Mouse (Mus musculus) olfactory bulb, adult 2 months (tissue): ENCODE data around the gene Aktip. TPM values are rescaled to one million over a fixed set of nuclear protein-coding genes. Genes with fewer than 3 reads are reported as not detected.

Source experiments
- H3K27ac ChIP-seq: fragments of 200-500 bp; 2 replicates; pipeline ENCODE4 v1.5.1; 2012; ENCODE audit warnings: low read depth, low read length; ENCODE audit not compliant: insufficient read depth
- H3K4me1 ChIP-seq: fragments of 200-500 bp; 2 replicates; pipeline ENCODE4 v1.6.1; 2012; ENCODE audit warnings: low read length; ENCODE audit not compliant: control insufficient read depth, insufficient read depth
- H3K4me3 ChIP-seq: fragments of 200-500 bp; 2 replicates; pipeline ENCODE4 v1.5.1; 2012; ENCODE audit warnings: mild to moderate bottlenecking, low read depth, low read length, moderate library complexity; ENCODE audit not compliant: insufficient read depth
- CTCF ChIP-seq: fragments of 200-500 bp; IDR thresholded peaks from 2 replicates; pipeline ENCODE4 v1.5.1; 2012; ENCODE audit warnings: low read depth, mild to moderate bottlenecking, low read length, moderate library complexity; ENCODE audit not compliant: insufficient read depth
- POLR2A ChIP-seq: fragments of 200-500 bp; IDR thresholded peaks from 2 replicates; pipeline ENCODE4 v1.6.1; 2012; ENCODE audit warnings: mild to moderate bottlenecking, low read depth, low read length, moderate library complexity; ENCODE audit not compliant: insufficient read depth
- WGBS: fragments of 180-500 bp; shearing (Covaris S2); methylation state at CpG from one replicate; pipeline ENCODE4 v1.1.7; 2018; 5-methylcytosine and 5-hydroxymethylcytosine counted together
- polyA plus RNA-seq: library from polyadenylated mRNA; stranded (reverse); fragments of >200 nt; gene quantifications from 2 replicates; pipeline ENCODE4 v1.2.4, GENCODE M21; 2012; ENCODE audit warnings: low replicate concordance; ENCODE audit not compliant: missing spikeins, insufficient read depth, insufficient read length

Gene Aktip
- polyA plus RNA-seq, 1 experiment = not detected

GRCm38 (mm10) chr8:91117537-91117936 is 82.2 kb downstream of the Aktip start:
- TF ChIP-seq POLR2A (no peak), CTCF (no peak)
- no peak overlapping the region for H3K27ac ChIP-seq
- no peaks in the 10 kb centered on the region for H3K4me1 ChIP-seq
- no peak overlapping the region for H3K4me3 ChIP-seq
- 88% methylated on average over 4 of the region's 4 CpGs for WGBS

GRCm38 (mm10) chr8:91114910-91115309 is 84.9 kb downstream of the Aktip start:
- Histone ChIP-seq H3K4me1 (no peaks in the 10 kb centered on the region), H3K27ac (no peak overlapping the region), H3K4me3 (no peak overlapping the region)
- WGBS = 75% methylated on average over 11 of the region's 11 CpGs
- no peak for TF ChIP-seq POLR2A
- TF ChIP-seq CTCF = no peak

- Histone ChIP-seq H3K4me3 (no peak overlapping the region), H3K27ac (no peak overlapping the region)
- no peak for TF ChIP-seq CTCF
- TF ChIP-seq POLR2A = no peak
Observed at GRCm38 (mm10) chr8:91114428-91114827, 85.3 kb downstream of the Aktip start.

GRCm38 (mm10) chr8:91111868-91112477 is 87.8 kb downstream of the Aktip start:
- WGBS = 83% methylated on average over 5 of the region's 5 CpGs
- TF ChIP-seq CTCF = no peak
- TF ChIP-seq POLR2A = no peak

More at GRCm38 (mm10) chr8:91114428-91114827, 85.3 kb downstream of the Aktip start:
- no peaks in the 10 kb centered on the region for H3K4me1 ChIP-seq
- WGBS = 97% methylated on average over 5 of the region's 5 CpGs

GRCm38 (mm10) chr8:91106271-91106670 is 93.5 kb downstream of the Aktip start:
- no peak overlapping the region for H3K27ac ChIP-seq
- no peaks in the 10 kb centered on the region for H3K4me1 ChIP-seq
- TF ChIP-seq POLR2A = no peak
- no peak for TF ChIP-seq CTCF
- no peak overlapping the region for H3K4me3 ChIP-seq
- WGBS = 93% methylated on average over 12 of the region's 12 CpGs

More at GRCm38 (mm10) chr8:91111868-91112477, 87.8 kb downstream of the Aktip start:
- Histone ChIP-seq H3K4me3 (no peak overlapping the region), H3K27ac (no peak overlapping the region), H3K4me1 (no peaks in the 10 kb centered on the region)

GRCm38 (mm10) chr8:91098106-91098505 is 101.7 kb downstream of the Aktip start:
- TF ChIP-seq POLR2A (no peak), CTCF (no peak)
- 93% methylated on average over 6 of the region's 6 CpGs for WGBS

DNA sequence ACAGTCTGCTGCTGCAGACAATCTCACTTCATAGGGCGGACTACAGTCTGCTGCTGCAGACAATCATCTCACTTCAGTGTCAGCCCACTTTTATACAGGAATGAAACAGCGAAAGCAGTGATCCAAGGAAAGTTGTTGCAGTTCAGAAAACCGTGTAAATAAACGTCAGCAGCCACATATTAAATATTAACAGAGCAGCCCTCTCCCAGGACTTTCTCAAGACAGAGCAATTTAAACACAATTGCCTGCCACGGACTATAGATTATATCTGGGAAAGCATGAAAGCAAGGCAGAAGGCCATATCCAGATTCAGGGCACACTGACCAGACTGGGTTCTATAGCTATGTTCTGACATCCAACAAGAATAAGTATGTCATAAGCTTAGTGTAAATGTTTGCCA is 105.6 kb downstream of the Aktip start:
- Histone ChIP-seq H3K4me3 (no peak overlapping the region), H3K27ac (no peak overlapping the region), H3K4me1 (no peaks in the 10 kb centered on the region)
- 95% methylated on average over 5 of the region's 5 CpGs for WGBS
- TF ChIP-seq POLR2A (no peak), CTCF (no peak)

More at GRCm38 (mm10) chr8:91098106-91098505, 101.7 kb downstream of the Aktip start:
- Histone ChIP-seq H3K4me3 (no peak overlapping the region), H3K27ac (no peak overlapping the region), H3K4me1 (no peaks in the 10 kb centered on the region)

DNA sequence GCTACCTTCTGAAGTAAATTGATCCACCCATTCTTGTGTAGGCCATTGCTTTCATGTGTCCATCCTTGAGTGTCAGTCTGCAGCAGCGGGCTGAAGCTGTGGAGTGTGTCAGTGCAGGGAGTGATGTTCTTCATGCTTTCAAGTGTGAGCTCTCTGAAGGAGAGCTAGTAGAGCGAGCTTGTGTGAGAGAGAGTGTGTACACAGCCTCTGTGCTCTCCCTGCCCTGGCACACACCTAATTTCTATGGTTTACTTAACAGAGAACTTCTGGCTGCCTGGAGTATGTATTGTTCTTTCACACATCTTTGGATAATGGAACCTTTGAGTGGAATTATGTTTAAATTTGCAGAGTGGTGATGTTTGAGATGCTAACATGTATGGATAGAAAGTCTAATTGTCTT is 110.2 kb downstream of the Aktip start:
- 96% methylated on average over 2 of the region's 2 CpGs for WGBS
- TF ChIP-seq POLR2A (no peak), CTCF (no peak)
- Histone ChIP-seq H3K27ac (no peak overlapping the region), H3K4me1 (no peaks in the 10 kb centered on the region), H3K4me3 (no peak overlapping the region)

- 94% methylated on average over 7 of the region's 7 CpGs for WGBS
- H3K4me1 ChIP-seq = no peaks in the 10 kb centered on the region
- TF ChIP-seq CTCF = no peak
- TF ChIP-seq POLR2A = no peak
- no peak overlapping the region for H3K27ac ChIP-seq
- H3K4me3 ChIP-seq = no peak overlapping the region
Observed at GRCm38 (mm10) chr8:91088452-91088851, 111.3 kb downstream of the Aktip start.
